Mouse (Mus musculus) left cerebral cortex, adult 18-20 months (tissue): ENCODE measurements at regions not wholly inside any gene's neighbourhood (a gene's known extent, or its start where the extent isn't known, plus 50 kb on each side); places are given as distances from the start of the nearest gene placed in this dataset.

Experiments used
- DNase-seq, 2 experiments: peaks; one replicate each; pipeline ENCODE4 v3.0.0; 2021 to 2022; ENCODE audit warnings: low spot score in 2 of 2, mixed read lengths in 1 of 2

DNA sequence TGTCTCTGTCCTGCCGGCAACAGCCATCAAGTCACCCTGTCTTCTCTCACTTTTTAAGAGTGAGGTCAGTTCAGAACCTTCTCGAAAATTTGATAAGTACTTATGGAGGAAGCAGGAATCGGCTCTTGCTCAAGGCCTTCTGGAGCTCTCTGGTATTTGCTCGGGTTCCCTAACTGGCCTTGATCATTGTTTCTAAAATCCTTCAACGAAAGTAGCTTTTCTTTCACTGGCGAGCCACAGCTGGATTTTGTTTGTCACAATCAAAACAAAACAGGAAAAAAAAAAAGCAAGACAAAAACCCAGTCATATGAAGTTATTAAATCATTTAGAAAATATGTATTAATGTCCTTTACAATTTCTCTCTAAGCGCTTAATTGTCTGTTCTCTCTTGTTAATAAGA, 156.6 kb upstream of the Tex13c2 start:
- DNase-seq = no peak

DNA sequence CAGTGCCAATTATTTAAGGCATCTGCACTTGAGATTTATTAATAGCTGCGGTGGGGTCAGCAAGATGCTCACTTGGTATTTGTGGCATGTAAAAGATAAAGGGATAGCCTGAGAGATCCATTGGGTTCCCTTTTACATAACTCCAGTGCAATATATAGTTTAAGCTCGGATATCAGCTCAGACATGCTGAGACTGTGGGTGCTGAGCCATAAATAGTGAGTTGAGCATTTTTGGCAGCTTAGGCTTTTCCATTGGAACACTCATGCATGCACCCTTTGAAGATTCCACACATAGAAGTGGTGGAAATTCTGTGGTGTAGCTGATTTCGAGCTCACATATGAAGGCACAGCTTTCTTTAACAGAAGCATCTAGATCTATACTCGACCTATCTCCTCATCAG, 155.9 kb upstream of the Tex13c2 start:
- DNase-seq = peak; percentile 4 to 8

DNA sequence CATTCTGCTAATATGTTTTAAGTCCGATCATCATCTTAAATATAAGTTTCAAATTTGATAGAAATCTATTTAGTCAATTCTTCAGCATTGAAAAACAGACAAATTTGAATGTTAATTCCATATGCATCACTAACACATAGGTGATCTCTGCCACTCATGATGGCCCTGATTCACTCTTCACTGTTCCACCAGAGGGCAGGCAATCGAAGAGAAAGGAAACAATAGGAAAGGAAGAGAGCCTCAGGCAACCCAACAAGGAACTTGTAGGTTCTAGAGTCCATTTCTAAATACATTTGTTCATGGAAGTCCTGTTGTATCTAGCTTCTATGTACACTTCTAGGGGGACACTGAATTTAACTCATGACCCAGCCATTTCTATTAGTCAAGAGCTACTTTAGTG, 154.7 kb upstream of the Tex13c2 start:
- DNase-seq = no peak

DNA sequence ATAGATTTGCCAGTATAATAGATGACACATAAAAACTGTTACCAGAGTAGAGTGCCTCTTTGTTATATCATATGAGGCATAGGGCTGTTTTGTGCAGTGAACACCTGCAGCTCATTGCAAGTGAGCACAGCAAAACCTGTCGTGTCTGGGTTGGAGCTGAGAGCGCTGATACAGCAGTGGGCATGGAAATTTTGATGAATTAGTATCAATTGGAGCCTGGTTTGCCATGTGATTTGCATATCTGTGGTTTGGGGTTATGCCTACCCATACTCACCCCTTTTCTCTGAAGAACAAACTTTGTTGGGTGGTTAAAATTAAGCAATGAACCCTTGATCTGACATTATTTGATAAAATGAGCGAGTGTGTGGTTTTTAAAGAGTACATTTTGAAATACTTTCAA, 152.7 kb upstream of the Tex13c2 start:
- DNase-seq = no peak

DNA sequence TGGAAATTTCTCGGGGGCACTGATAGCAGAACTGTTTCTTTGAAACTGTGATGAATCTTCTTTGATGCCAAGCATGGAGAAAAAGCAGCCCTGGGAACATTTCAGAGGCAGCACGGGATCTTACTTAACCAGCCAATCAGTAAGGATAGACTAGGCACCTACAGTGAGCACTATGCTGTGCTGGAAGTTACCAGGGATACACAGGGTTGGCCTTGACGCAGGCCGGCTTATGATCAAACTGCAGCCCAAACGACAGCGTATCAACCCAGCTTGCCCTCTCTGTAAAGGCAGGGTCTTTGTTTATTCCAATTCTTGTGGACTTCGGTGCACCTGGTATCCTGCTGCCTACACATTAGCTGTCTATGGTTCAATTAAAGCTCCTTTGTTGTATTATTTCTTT, 147.1 kb upstream of the Tex13c2 start:
- no peak for DNase-seq

DNA sequence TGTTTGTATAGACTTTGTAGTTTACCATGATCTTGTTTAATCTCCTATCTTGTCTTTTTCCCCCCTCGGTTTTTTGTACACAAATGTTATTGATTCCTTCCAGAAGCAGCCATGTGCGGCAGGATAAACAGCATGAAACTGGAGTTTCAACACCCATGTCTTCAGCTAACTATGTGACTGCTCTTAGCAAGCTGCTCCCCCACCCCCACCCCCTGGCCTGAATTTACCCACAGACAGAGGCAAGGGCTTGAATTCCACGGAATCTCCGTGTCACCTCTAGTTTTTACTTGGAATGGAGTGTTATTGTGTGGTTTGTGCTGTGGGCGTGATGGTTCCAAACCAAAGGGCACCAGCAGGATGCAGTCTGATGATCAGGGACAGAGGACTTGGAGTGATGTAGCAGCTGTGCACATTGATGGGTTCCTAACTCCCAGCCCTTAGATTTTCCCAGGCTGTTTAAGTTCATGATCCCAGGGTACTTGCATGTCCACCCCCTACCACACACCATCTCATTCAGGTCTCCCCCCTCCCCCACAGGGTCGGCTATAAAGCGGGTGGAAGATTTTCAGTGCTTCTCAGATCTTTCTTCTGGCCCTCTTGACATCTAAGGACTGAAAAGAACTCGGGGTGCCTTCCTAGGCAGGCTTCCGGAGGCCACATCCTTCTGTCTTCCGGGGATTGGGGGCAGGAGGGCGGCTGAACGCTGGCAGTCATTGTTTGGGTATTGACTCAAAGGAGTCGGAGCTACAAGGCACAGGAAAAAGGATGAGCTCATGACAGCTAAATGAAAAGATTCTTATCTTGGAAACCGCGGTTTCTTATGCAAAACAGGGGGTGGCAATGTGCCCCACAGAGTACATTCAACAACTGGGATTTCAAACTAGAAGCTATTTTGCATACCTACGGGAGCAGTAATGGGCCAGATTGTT, 146.3 kb upstream of the Tex13c2 start:
- no peak for DNase-seq

DNA sequence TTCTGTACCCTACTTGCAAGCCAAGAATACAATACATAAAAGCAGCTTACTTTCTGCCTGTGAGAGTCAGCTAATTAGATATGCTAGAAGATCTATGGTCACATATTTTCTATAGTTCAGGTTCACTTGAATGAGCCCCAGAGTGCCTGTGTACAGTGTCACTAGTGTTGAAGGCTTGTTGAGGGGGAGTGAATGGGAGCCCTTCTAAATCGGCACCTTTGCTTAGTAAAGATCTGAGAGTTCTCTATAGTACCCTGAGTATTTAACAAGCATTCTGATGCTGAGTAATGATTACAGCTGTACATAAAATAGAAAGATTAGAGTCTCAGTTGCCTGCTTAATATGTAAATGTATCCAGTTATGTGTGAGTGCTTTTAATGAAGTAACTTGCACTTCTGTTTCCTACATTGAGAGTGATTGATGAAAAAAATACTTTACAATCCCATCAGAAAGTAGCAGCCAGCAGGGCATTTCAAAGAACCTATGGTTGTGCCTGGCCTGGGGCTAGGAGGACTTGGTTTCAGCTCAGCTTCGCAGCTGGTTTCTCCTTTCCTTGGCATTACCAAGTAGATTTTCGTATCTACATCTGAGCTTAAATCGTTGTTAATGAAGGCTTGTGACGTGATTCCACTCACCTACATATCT, 136.8 kb upstream of the Tex13c2 start:
- no peak for DNase-seq

DNA sequence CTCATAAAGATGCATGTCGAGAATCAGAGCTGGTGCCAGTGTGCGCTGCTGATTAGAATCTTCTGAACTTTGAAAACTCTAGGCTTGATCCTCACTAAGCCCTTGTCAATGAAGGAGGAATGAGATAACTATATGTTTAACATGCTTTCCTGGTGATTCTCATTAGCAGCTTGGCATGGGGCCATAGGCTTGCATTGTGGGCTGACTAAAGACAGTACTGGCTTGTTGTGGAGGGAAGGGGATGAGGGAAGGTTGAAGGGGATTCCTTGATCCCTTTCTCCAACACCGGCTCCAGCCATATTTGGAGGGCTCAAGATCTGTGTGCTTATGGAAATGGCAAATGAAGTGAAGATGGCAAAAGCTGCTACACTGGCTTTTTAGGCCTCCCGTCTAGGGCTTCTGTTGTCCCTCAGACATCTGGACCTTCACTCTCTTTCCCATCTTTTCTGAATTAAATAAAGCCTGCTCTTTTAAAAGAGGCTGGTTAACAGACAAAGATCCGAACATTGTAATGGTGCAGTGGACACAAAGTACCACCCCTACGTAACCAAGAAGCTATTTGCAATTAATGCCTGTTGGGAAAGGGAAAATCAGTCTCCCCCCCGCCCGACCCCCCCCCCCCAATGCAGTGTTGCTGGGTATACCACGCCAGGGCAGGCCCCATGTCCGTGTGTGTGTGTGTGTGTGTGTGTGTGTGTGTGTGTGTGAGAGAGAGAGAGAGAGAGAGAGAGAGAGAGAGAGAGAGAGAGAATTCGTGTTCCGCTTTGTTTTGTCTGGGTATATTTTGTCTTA, 129.9 kb upstream of the Tex13c2 start:
- no peak for DNase-seq

DNA sequence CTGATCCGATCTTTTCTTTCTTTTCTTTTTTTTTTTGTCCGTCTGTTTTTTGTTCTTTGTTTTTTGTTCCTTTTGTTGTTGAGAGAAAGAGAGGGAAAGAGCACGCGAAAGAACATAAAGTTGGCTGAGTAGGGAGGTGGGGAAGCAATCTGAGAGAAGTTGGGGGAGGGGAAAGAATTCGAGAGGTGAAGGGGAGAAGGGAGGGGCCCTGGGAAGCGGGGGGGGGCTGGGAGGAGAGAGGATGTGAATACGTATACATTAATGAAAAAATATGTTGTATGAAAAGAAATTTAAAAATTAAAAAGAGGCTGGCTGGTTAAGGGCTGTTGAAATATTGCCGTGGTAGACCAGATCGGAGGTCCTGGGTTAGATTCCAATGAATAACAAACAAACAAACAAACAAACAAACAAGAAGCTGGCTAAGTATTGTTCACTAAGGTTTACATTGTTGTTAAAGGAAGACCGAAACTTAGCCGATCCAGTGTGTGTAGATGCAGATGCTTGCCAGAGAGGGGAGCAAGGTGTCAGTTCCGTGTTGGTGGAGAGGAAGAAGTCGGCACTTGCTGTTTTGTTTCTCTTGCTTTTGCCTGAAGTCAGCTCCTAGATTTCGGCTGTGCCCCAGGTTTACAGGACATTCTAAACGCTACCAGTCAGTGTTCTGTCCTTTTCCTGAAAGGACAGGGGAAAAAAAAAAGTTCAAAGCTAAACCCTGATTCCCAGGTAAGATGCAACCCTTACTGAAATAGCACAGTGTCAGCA, 129.1 kb upstream of the Tex13c2 start:
- DNase-seq = no peak

DNA sequence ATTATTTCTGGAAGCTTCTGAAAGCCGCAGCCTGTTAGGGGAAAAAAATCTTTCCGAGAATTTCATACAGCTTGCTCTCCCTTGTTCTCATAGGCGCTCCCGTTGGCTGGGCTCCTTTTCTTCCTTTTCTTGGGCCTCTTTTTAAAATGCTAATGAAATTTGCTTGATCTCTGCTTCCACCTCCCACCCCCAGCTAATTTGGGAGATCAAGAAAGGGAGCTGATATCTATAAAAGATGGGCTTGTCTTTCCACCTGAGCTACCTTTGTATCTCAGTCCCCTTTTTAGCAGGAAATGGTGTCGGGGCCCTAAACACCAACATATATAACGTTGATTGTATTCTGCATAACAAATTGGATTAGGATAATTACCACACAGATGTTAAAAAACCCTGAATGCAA, 128.5 kb upstream of the Tex13c2 start:
- DNase-seq = no peak

DNA sequence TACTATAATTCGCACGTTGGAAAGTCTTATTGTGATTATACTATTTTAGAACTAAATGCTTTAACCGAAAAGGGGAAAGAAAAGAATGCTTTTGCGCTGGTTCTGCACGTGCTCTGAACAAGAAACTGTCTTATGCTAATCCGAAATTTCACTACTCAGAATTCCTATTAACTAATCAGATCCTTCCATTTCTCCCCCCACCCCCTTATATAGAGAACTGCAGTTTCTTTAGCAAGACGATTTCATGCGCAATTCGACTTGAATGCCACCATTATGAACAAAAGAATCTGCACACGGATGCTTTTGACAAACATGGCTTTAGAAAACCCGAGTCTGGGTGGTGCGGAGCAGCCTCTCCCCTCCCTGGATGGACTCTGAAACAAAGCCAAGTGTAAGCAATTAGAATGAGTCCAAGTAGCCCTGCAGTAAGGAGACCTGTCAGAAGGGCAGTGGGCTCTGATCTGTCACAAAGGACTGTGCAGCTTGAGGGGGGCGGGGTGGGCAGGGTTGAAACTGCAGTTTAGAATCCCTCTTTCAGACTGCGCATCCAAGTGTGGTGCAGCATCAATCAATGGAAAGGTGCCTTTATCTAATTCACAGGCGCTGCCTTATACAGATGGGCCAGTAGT, 128.0 kb upstream of the Tex13c2 start:
- DNase-seq = no peak

DNA sequence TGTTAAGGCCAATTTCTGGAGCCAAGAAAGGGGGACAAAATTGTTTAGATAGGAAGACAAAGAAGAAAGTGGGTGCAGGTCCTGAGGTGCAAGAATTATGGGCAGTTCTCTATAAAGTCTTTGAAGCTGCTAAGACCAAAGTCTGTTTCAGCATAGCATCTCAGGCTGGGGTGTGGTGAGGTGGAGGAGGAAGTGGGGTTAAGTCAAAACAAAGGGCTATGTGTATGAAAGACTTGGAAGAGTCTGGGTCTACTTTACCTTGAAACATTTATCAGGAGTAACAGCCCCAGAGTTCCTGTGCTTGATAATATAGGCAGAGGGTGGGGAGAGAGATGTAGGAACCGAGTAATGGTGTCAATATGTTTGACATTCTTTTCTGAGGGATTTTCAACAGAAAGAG, 125.4 kb upstream of the Tex13c2 start:
- no peak for DNase-seq

DNA sequence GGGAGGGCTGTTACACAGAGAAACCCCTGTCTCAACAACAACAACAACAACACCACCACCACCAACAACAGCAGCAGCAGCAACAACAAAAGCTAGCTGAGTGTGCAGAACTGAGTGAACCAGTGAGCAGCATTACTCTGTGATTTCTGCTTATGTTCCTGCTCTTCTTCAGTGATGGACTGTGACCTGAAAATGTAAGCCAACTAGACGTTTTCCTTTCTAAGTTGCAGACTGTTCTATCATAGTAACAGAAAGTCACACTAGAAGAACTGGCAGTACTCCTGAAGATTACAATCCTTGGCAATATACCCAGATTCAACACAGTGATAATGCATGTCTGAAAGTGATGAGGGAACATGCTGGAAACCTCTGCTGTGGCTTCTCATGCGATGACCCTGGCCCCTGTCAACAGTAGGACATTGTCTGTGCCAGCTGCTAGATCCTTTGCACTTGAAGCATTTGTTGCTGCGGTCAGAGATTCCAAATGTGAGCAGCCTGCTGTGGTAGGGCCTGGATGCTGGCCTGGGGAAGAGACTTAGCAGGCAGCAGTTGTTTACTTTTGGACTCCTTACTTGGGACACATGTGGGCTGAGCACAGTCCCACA, 115.6 kb upstream of the Tex13c2 start:
- peak in 1 of 2 experiments; percentile 9 for DNase-seq

DNA sequence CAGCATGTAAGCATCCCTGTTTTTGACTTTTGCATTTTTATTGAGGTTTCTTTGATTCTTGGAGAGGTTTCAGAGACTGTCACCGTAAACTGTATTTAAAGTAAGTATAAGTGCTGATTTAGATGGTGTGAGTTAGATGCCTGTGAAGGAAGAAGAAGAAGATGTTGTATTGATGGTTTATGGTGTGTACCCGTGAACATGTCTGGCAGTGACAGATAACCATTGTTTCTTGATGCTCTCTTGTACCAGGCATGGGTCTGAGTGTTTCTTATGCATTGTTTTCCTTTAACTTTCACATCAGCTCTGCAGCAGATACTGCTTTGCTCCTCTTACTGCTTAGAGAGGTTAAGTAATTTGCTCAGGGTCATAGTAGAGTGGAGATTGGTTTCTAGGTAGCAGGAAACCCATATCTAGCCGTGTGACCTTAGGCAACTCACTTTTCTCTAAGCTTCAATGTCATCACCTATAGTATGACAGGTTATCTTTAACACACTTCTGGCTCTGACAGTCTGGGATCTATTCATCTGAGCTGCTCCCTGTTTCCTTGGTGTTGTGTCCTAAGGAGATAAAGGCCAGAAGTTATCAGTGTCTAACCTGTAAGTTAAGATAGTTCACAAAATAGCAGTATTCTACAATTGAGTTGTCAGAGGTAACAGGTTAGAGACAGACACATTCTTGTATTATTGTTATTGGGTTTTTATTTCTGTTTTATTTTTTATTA, 95.5 kb upstream of the Tex13c2 start:
- no peak for DNase-seq

DNA sequence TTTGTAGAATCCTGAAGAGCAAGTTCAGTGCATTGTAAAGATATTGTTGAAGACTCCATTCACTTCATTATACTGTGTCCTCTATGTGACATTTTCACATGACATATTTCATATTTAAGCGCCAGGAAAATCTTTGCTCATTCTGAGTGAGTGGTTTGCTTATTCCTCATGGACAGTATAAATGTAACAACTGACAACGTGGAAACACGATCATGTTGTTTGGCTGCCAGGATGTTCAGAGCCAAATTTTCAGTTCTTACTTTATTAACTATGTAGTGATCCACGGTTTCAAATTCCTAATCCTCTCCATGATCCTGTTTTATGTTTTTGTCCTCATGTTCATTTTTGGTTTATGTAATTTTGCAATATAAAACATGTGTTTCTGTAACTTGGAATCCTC, 93.0 kb upstream of the Tex13c2 start:
- DNase-seq = no peak

DNA sequence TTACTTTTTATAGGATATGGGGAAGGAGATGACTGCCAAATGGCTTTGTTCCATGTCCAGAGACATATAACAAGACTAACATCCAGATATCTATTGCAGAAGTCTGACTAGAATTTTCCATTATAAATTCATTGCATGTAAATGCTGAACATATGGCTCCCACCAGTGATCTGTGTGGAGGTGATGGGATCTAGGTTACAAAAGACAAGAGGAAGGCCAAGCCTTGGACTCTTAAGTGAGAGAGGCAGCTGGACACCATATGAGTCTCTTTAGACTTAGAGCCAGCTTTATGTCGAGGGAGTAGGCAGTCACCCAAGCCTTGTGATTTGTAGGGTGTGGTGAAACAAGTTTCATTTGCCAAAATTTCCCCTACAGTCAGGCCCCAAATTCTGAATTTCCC, 90.7 kb upstream of the Tex13c2 start:
- no peak for DNase-seq

DNA sequence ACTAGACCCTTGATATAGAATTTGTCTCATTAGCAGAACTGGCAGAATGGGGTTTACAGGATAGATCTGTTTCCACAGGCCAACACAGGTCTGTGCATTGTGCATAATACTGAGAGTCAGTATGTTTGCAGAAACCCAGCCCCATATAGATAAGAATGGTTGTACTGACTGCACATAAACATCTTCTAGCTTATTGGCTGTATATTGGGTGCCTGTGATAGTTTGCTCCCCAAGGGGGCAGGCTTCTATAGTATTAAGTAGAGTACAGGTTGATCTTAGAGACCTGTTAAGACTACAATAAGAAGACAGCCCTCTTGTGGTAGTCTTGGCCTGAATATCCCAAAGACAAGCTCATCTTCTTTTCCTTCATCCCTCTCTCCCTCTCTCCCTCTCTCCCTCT, 90.1 kb upstream of the Tex13c2 start:
- DNase-seq = no peak

DNA sequence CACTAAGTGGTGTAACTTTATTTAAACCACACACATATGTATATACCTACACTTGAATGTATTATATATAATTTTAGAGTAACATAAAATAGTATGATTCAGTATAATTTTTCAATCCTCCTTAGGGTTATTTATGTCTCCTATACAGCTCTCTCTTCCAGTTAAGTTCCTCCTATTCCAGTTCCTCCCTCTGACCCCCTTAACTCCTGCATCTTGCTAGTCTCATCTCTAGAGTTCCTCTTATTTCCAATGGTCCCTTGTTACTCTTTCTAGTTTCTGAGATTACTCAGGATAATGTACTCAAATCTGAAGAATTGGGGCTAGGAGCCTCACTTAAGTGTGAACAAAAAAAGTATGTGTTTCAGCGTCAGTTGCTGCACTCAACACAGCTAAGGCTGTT, 88.4 kb upstream of the Tex13c2 start:
- no peak for DNase-seq

DNA sequence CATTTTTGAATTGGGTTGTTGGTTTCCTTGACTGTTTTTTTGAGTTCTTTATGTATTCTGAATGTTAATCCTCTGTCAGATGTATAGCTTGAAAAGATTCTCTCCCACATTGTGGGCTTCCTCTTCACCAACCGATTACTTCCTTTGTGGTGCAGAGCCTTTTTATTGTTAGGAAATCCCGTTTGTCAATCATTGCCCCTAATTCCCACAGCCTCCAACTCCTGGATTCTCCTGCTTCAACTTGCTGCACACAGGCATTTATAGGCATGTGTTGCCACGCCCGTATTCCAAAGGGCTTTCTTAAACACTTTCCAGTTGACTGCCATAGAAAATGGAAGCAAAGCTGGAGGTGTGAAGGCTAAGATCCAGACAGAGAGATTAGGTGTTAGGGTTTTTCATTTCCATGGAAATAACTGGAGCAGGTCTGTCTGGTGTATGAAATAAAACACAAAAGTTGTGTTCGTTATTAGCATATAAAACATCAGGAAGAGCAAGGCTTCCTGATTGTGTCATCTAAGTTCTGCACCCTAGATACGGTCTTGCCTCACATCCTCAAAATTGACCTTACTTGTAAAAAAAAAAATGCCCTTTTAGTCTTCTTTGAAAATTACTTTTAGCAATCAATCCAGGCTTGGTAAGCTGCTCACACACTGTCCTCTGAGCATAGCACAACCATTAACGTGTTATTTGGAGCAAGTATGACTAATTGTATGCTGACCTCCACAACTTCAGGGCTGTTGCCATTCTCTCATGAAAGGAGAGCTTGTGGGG, 87.7 kb upstream of the Tex13c2 start:
- DNase-seq = no peak
